Mouse (Mus musculus) intestine, embryonic 16.5 days (tissue): ENCODE measurements around the gene Agxt. TPM values are rescaled to one million over a fixed set of nuclear protein-coding genes. Genes with fewer than 3 reads are reported as not detected.
A peak's percentile ranks its signal among the peaks of the same experiment; 100 is the strongest.

Source experiments
- ATAC-seq: fragments of 200-750 bp; cut with Nextera tagmentation; 2 replicates; pipeline ENCODE4 v1.8.0; 2017; ENCODE audit warnings: moderate TSS enrichment, moderate library complexity
- H3K27ac ChIP-seq: fragments of 300-500 bp; sonication (generic); 2 replicates; pipeline ENCODE4 v1.5.1; 2014; ENCODE audit warnings: mild to moderate bottlenecking, low read length
- H3K27me3 ChIP-seq: fragments of 300-500 bp; sonication (generic); replicated peaks from 2 replicates; pipeline ENCODE4 v1.6.1; 2014; ENCODE audit warnings: low read length, control low read depth, mixed read lengths; ENCODE audit not compliant: control insufficient read depth, insufficient read depth
- H3K36me3 ChIP-seq: fragments of 300-500 bp; sonication (generic); 2 replicates; pipeline ENCODE4 v1.6.1; 2014; ENCODE audit warnings: low read length, control low read depth; ENCODE audit not compliant: control insufficient read depth, insufficient read depth
- H3K4me1 ChIP-seq: fragments of 300-500 bp; sonication (generic); 2 replicates; pipeline ENCODE4 v1.6.1; 2014; ENCODE audit warnings: low read length, control low read depth, mixed read lengths; ENCODE audit not compliant: control insufficient read depth, insufficient read depth
- H3K4me2 ChIP-seq: fragments of 300-500 bp; sonication (generic); 2 replicates; pipeline ENCODE4 v1.6.1; 2014; ENCODE audit warnings: low read depth, low read length, control low read depth
- H3K4me3 ChIP-seq: fragments of 300-500 bp; sonication (generic); 2 replicates; pipeline ENCODE4 v1.5.1; 2014; ENCODE audit warnings: mild to moderate bottlenecking, low read length
- H3K9ac ChIP-seq: fragments of 300-500 bp; sonication (generic); 2 replicates; pipeline ENCODE4 v1.6.1; 2014; ENCODE audit warnings: low read depth, low read length
- H3K9me3 ChIP-seq: fragments of 300-500 bp; sonication (generic); 2 replicates; pipeline ENCODE4 v1.6.1; 2016; ENCODE audit warnings: low read length, control low read depth; ENCODE audit not compliant: control insufficient read depth
- WGBS: fragments of 180-500 bp; shearing (Covaris S2); extraction: QIAGEN DNeasy Blood & Tissue Kit; methylation state at CpG from one replicate; pipeline ENCODE4 v1.1.7; 2014; 5-methylcytosine and 5-hydroxymethylcytosine counted together
- polyA plus RNA-seq: library from polyadenylated mRNA; unstranded; fragments of >200 nt; fragmentation: Nextera tagmentation; extraction: Ambion mirVana; gene quantifications from 2 replicates; pipeline ENCODE4 v1.2.1, GENCODE M21; 2015

Agxt gene
- polyA plus RNA-seq, 1 experiment from 2014 or later = 1.1 TPM

- 48% methylated on average over 4 of the region's 4 CpGs for WGBS
- no peak for ATAC-seq
- Histone ChIP-seq H3K4me1 (peaks cover 7% of the 10 kb centered on the region), H3K4me3 (no peak overlapping the region), H3K4me2 (no peak overlapping the region), H3K9ac (no peak overlapping the region), H3K36me3 (no peaks in the 10 kb centered on the region), H3K9me3 (no peaks in the 10 kb centered on the region), H3K27ac (no peak overlapping the region), H3K27me3 (no peaks in the 10 kb centered on the region)
These were observed 16.2 kb upstream of the Agxt start for GRCm38 (mm10) chr1:93118816-93119215.

- Histone ChIP-seq H3K9me3 (no peaks in the 10 kb centered on the region), H3K4me1 (peaks cover 4% of the 10 kb centered on the region; the same call in 1 of the 2 replicates), H3K27ac (no peak overlapping the region), H3K9ac (no peak overlapping the region), H3K4me3 (no peak overlapping the region), H3K27me3 (no peaks in the 10 kb centered on the region), H3K4me2 (no peak overlapping the region), H3K36me3 (no peaks in the 10 kb centered on the region)
- WGBS = 72% methylated on average over 11 of the region's 11 CpGs
- no peak for ATAC-seq
These were observed 11.7 kb upstream of the Agxt start for GRCm38 (mm10) chr1:93123179-93123854.

- no peak overlapping the region for H3K4me3 ChIP-seq
- H3K9ac ChIP-seq = no peak overlapping the region
- no peaks in the 10 kb centered on the region for H3K27me3 ChIP-seq
- H3K9me3 ChIP-seq = no peaks in the 10 kb centered on the region
- ATAC-seq = no peak
- WGBS = 63% methylated on average over 8 of the region's 8 CpGs
- no peak overlapping the region for H3K27ac ChIP-seq
- peaks cover 4% of the 10 kb centered on the region; the same call in 1 of the 2 replicates for H3K4me1 ChIP-seq
- H3K4me2 ChIP-seq = no peak overlapping the region
- no peaks in the 10 kb centered on the region for H3K36me3 ChIP-seq
These were observed 11.0 kb upstream of the Agxt start for GRCm38 (mm10) chr1:93124066-93124465.

GRCm38 (mm10) chr1:93125256-93125655 lies 9.8 kb upstream of the Agxt start:
- Histone ChIP-seq H3K4me1 (peaks cover 4% of the 10 kb centered on the region; the same call in 1 of the 2 replicates), H3K27ac (0 out of 2 replicates have a peak overlapping the region, but pooled peaks have one; percentile 19), H3K9ac (no peak overlapping the region), H3K36me3 (no peaks in the 10 kb centered on the region), H3K4me2 (no peak overlapping the region), H3K9me3 (no peaks in the 10 kb centered on the region), H3K4me3 (no peak overlapping the region), H3K27me3 (no peaks in the 10 kb centered on the region)
- ATAC-seq = peak; percentile 39
- WGBS = 48% methylated on average over 5 of the region's 5 CpGs

- no peaks in the 10 kb centered on the region for H3K27me3 ChIP-seq
- no peak for ATAC-seq
- no peak overlapping the region for H3K4me2 ChIP-seq
- H3K9ac ChIP-seq = no peak overlapping the region
- H3K4me3 ChIP-seq = no peak overlapping the region
- H3K4me1 ChIP-seq = peaks cover 4% of the 10 kb centered on the region; the same call in 1 of the 2 replicates
- H3K36me3 ChIP-seq = no peaks in the 10 kb centered on the region
- 83% methylated on average over 8 of the region's 8 CpGs for WGBS
- H3K9me3 ChIP-seq = no peaks in the 10 kb centered on the region
- H3K27ac ChIP-seq = no peak overlapping the region
These were observed 6.8 kb upstream of the Agxt start for GRCm38 (mm10) chr1:93128209-93128608.

GRCm38 (mm10) chr1:93128710-93129349 lies 6.2 kb upstream of the Agxt start:
- Histone ChIP-seq H3K27ac (no peak overlapping the region), H3K27me3 (no peaks in the 10 kb centered on the region), H3K9me3 (no peaks in the 10 kb centered on the region), H3K9ac (no peak overlapping the region), H3K4me3 (no peak overlapping the region), H3K4me1 (peaks cover under 1% of the 10 kb centered on the region; the same call in 1 of the 2 replicates), H3K4me2 (no peak overlapping the region), H3K36me3 (no peaks in the 10 kb centered on the region)
- WGBS = 29% methylated on average over 6 of the region's 6 CpGs
- peak; percentile 77 for ATAC-seq

GRCm38 (mm10) chr1:93130242-93130983 lies 4.6 kb upstream of the Agxt start:
- 68% methylated on average over 10 of the region's 10 CpGs for WGBS
- Histone ChIP-seq H3K4me1 (no peaks in the 10 kb centered on the region), H3K4me3 (no peak overlapping the region), H3K9me3 (no peaks in the 10 kb centered on the region), H3K36me3 (no peaks in the 10 kb centered on the region), H3K9ac (no peak overlapping the region), H3K27me3 (no peaks in the 10 kb centered on the region), H3K4me2 (no peak overlapping the region), H3K27ac (no peak overlapping the region)
- ATAC-seq = no peak

GRCm38 (mm10) chr1:93132676-93133075 lies 2.4 kb upstream of the Agxt start:
- Histone ChIP-seq H3K9me3 (no peaks in the 10 kb centered on the region), H3K27ac (no peak overlapping the region), H3K4me3 (no peak overlapping the region), H3K4me2 (no peak overlapping the region), H3K36me3 (no peaks in the 10 kb centered on the region), H3K9ac (no peak overlapping the region), H3K27me3 (no peaks in the 10 kb centered on the region), H3K4me1 (no peaks in the 10 kb centered on the region)
- peak; percentile 27; the same call in 1 of the 2 replicates for ATAC-seq
- WGBS = 56% methylated on average over 8 of the region's 8 CpGs

- Histone ChIP-seq H3K9me3 (no peaks in the 10 kb centered on the region), H3K27me3 (no peaks in the 10 kb centered on the region), H3K4me1 (peaks cover 9% of the 10 kb centered on the region), H3K27ac (peak overlapping the region; percentile 82), H3K4me3 (no peak overlapping the region), H3K4me2 (peak overlapping the region; percentile 41), H3K9ac (peak overlapping the region; percentile 58), H3K36me3 (no peaks in the 10 kb centered on the region)
- peak; percentile 95 for ATAC-seq
- 54% methylated on average over 6 of the region's 6 CpGs for WGBS
These were observed 3.5 kb downstream of the Agxt start for GRCm38 (mm10) chr1:93138534-93138933.
